Mouse (Mus musculus): ENCODE data around the gene Pcgf1. TPM values are rescaled to one million over a fixed set of nuclear protein-coding genes. Genes with fewer than 3 reads are reported as not detected.

The Pcgf1 gene
- polyA plus RNA-seq (2012; rRNA removed) (16.5 and 21.0 TPM in 2 replicates), polyA plus RNA-seq (2014; fragmentation: Nextera tagmentation; extraction: Ambion mirVana) (15.0 and 19.7 TPM in 2 replicates)

DNA sequence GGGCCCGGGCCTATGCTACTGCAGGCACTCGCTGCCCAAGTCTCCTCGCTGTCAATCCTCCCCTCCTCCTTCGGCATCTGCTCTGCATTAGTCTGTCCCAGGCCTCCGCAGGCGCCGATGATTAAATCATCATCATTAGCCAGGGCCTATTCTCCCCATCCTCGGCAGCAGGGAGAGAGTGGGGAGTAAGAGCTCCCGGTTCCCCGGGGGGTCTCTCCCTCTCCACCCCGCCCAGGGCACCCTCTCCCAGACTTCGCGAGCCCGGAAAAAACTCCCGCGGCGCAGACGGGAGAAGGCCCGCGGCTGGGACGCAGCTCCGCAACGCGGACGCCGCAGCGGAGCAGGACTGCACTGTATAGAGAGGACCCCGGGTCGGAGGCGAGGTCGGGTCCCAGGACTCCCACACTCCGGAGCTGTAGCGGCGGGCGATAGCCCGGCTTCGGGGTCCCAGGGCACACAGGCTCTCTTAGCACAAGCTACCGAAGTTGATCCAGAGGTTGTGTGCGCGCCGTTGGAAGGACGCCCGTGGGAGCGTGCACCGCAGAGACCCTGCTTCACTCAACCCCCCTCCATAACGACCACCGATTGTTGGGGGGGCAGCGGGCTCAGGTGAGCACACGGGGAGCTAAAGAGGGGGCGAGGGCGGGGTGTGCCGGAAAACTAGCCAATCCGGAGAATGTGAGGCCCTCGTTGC is at the start of gene Pcgf1:
TSS of gene Pcgf1 (plus strand) at position 240 of the 694 bp plus-strand sequence.
- Histone ChIP-seq H3K9me3 (ENCODE audit: control insufficient read depth, low read length) (no peaks in the 10 kb centered on the region), H3K36me3 (replicated peaks; ENCODE audit: control insufficient read depth, insufficient read depth, low read depth) (peaks cover 6% of the 10 kb centered on the region), H3K4me2 (ENCODE audit: low read depth) (peak within 1 kb of the TSS; percentile 84), H3K9ac (replicated peaks) (peak within 1 kb of the TSS; percentile 92), H3K27ac (peak within 1 kb of the TSS; percentile 84), H3K4me3 (ENCODE audit: insufficient read depth in 1 of 2, low read depth in 2 of 2, low read length in 2 of 2) (peak within 1 kb of the TSS; percentile 92 to 96), H3K4me1 (replicated peaks; ENCODE audit: control insufficient read depth in 2 of 2, insufficient read depth in 2 of 2, low read length in 1 of 2) (peaks cover 8% of the 10 kb centered on the region in 2 experiments), H3K27me3 (ENCODE audit: control insufficient read depth, insufficient read depth, low read length) (peaks cover 35% of the 10 kb centered on the region)
- TF ChIP-seq EP300 (IDR thresholded peaks at IDR 0.05; ENCODE audit: low read depth), result no peak
- TF ChIP-seq CTCF (IDR thresholded peaks at IDR 0.05; ENCODE audit: low read depth), result no peak
- peak; percentile 27 for ATAC-seq (ENCODE audit: insufficient read depth)
- DNase-seq (ENCODE audit: low read depth in 3 of 3, low spot score in 3 of 3), result no peak
- under 1% methylated on average over 54 of the region's 54 CpGs for WGBS (ENCODE audit: insufficient replicate concordance)

- Histone ChIP-seq H3K9me3 (ENCODE audit: control insufficient read depth, low read length) (no peaks in the 10 kb centered on the region), H3K4me1 (replicated peaks; ENCODE audit: control insufficient read depth in 2 of 2, insufficient read depth in 2 of 2, low read length in 1 of 2) (peaks cover 13 to 22% of the 10 kb centered on the region in 2 experiments), H3K4me2 (ENCODE audit: low read depth) (no peak overlapping the region), H3K27ac (no peak overlapping the region), H3K9ac (replicated peaks) (no peak overlapping the region), H3K4me3 (ENCODE audit: insufficient read depth in 1 of 2, low read depth in 2 of 2, low read length in 2 of 2) (no peak overlapping the region), H3K36me3 (replicated peaks; ENCODE audit: control insufficient read depth, insufficient read depth, low read depth) (peaks cover 17% of the 10 kb centered on the region), H3K27me3 (ENCODE audit: control insufficient read depth, insufficient read depth, low read length) (no peaks in the 10 kb centered on the region; the same call in 1 of the 2 replicates)
- TF ChIP-seq EP300 (IDR thresholded peaks at IDR 0.05; ENCODE audit: low read depth) (no peak), CTCF (IDR thresholded peaks at IDR 0.05; ENCODE audit: low read depth) (no peak)
- WGBS (ENCODE audit: insufficient replicate concordance), result 62% methylated on average over 10 of the region's 10 CpGs
- ATAC-seq (ENCODE audit: insufficient read depth) (no peak), DNase-seq (ENCODE audit: low read depth in 3 of 3, low spot score in 3 of 3) (no peak)
Observed at GRCm38 (mm10) chr6:83029777-83030176, 47.9 kb upstream of the Pcgf1 start.

DNA sequence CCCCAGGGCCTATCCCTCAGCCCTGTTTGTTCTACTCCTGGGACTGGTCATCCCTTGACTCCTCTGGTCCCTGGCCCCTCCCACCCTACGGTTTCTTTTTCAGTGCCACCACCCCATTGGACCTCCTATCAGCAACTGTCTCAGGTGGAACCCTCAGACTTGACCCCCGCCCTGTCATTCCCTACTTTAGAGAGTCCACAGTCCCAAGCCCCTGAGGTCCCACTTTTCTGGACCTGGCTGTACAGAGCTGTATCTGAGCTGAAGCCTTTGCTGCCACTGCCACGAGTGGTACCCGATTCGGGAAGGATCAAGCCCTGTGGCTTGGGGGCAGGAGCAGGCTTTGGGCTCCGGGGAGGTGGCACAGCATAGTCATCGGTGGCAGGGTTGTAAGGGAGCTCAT is 46.6 kb upstream of the Pcgf1 start:
- Histone ChIP-seq H3K36me3 (replicated peaks; ENCODE audit: control insufficient read depth, insufficient read depth, low read depth) (peaks cover 17% of the 10 kb centered on the region), H3K9me3 (ENCODE audit: control insufficient read depth, low read length) (no peaks in the 10 kb centered on the region), H3K27me3 (ENCODE audit: control insufficient read depth, insufficient read depth, low read length) (no peaks in the 10 kb centered on the region; the same call in 1 of the 2 replicates), H3K4me3 (ENCODE audit: insufficient read depth in 1 of 2, low read depth in 2 of 2, low read length in 2 of 2) (no peak overlapping the region), H3K9ac (replicated peaks) (no peak overlapping the region), H3K4me1 (replicated peaks; ENCODE audit: control insufficient read depth in 2 of 2, insufficient read depth in 2 of 2, low read length in 1 of 2) (peaks cover 13 to 18% of the 10 kb centered on the region in 2 experiments), H3K4me2 (ENCODE audit: low read depth) (peak overlapping the region; percentile 94; the same call in 1 of the 2 replicates), H3K27ac (no peak overlapping the region)
- TF ChIP-seq EP300 (IDR thresholded peaks at IDR 0.05; ENCODE audit: low read depth) (no peak), CTCF (IDR thresholded peaks at IDR 0.05; ENCODE audit: low read depth) (no peak)
- 83% methylated on average over 7 of the region's 7 CpGs for WGBS (ENCODE audit: insufficient replicate concordance)
- DNase-seq (ENCODE audit: low read depth in 3 of 3, low spot score in 3 of 3) (no peak), ATAC-seq (ENCODE audit: insufficient read depth) (no peak)

DNA sequence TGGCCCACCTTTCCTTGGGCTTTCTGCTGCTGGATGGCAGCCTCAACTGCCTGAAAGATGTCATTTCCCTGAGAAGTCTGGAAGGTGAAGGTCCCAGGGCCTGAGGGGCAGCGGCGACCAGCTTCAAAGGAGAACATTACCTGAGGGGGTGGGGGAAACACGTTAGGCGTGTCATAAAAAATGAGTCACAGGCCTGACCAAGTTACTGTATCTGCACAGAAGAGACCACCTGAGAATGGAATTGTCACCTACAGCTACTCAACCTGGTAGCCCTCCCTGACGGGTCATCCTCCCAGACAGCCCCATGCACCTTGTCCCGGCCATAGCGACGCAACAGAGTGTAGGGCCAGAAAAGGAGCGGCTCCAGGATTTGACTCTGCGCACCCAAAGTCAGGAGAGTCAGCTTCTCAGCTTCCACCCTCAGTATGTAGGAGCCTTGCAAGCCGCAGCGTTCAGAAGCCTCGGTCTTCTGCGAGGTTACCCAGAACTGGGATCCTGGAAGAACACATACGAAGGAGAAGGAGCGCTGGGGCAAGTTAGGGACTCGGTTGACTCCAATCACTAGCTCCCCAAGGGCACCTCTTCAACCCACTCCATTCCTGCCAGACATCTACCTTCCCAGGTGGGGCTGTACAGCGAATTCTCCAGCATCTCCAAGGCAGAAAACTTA is 45.6 kb upstream of the Pcgf1 start:
- ATAC-seq (ENCODE audit: insufficient read depth) (no peak), DNase-seq (ENCODE audit: low read depth in 3 of 3, low spot score in 3 of 3) (no peak)
- peaks cover 13 to 18% of the 10 kb centered on the region in 2 experiments for H3K4me1 ChIP-seq (replicated peaks; ENCODE audit: control insufficient read depth in 2 of 2, insufficient read depth in 2 of 2, low read length in 1 of 2)
- no peaks in the 10 kb centered on the region for H3K9me3 ChIP-seq (ENCODE audit: control insufficient read depth, low read length)
- H3K36me3 ChIP-seq (replicated peaks; ENCODE audit: control insufficient read depth, insufficient read depth, low read depth), result peaks cover 17% of the 10 kb centered on the region
- TF ChIP-seq CTCF (IDR thresholded peaks at IDR 0.05; ENCODE audit: low read depth), result no peak
- TF ChIP-seq EP300 (IDR thresholded peaks at IDR 0.05; ENCODE audit: low read depth), result no peak
- no peaks in the 10 kb centered on the region; the same call in 1 of the 2 replicates for H3K27me3 ChIP-seq (ENCODE audit: control insufficient read depth, insufficient read depth, low read length)
- peak overlapping the region; percentile 82 to 95 for H3K4me3 ChIP-seq (ENCODE audit: insufficient read depth in 1 of 2, low read depth in 2 of 2, low read length in 2 of 2)
- peak overlapping the region; percentile 85 for H3K27ac ChIP-seq
- H3K4me2 ChIP-seq (ENCODE audit: low read depth), result peak overlapping the region; percentile 94
- H3K9ac ChIP-seq (replicated peaks), result peak overlapping the region; percentile 96
- 62% methylated on average over 18 of the region's 18 CpGs for WGBS (ENCODE audit: insufficient replicate concordance)

- Histone ChIP-seq H3K9me3 (ENCODE audit: control insufficient read depth, low read length) (no peaks in the 10 kb centered on the region), H3K27ac (peak overlapping the region; percentile 85), H3K4me3 (ENCODE audit: insufficient read depth in 1 of 2, low read depth in 2 of 2, low read length in 2 of 2) (peak overlapping the region; percentile 82 to 95), H3K36me3 (replicated peaks; ENCODE audit: control insufficient read depth, insufficient read depth, low read depth) (peaks cover 17% of the 10 kb centered on the region), H3K4me2 (ENCODE audit: low read depth) (peak overlapping the region; percentile 94), H3K4me1 (replicated peaks; ENCODE audit: control insufficient read depth in 2 of 2, insufficient read depth in 2 of 2, low read length in 1 of 2) (peaks cover 13 to 18% of the 10 kb centered on the region in 2 experiments), H3K9ac (replicated peaks) (peak overlapping the region; percentile 96), H3K27me3 (ENCODE audit: control insufficient read depth, insufficient read depth, low read length) (no peaks in the 10 kb centered on the region; the same call in 1 of the 2 replicates)
- no peak for DNase-seq (ENCODE audit: low read depth in 3 of 3, low spot score in 3 of 3)
- under 1% methylated on average over 31 of the region's 31 CpGs for WGBS (ENCODE audit: insufficient replicate concordance)
- ATAC-seq (ENCODE audit: insufficient read depth), result peak; percentile 68
- TF ChIP-seq CTCF (IDR thresholded peaks at IDR 0.05; ENCODE audit: low read depth), result peak; percentile 74
- TF ChIP-seq EP300 (IDR thresholded peaks at IDR 0.05; ENCODE audit: low read depth), result no peak
Observed at GRCm38 (mm10) chr6:83032769-83033191, 44.9 kb upstream of the Pcgf1 start.

All from liver, embryonic 14.5 days (tissue).